Mouse (Mus musculus): ENCODE results near the gene Ifi27l2b. TPM values are rescaled to one million over a fixed set of nuclear protein-coding genes. Genes with fewer than 3 reads are reported as not detected.

Ifi27l2b gene
- 6.5 and 8.5 TPM in 2 replicates for polyA plus RNA-seq (2014; fragmentation: Nextera tagmentation; extraction: Ambion mirVana)

- Histone ChIP-seq H3K4me1 (replicated peaks; ENCODE audit: control insufficient read depth, insufficient read depth, low read length) (no peaks in the 10 kb centered on the region), H3K4me3 (ENCODE audit: low read depth, low read length) (no peak within 1 kb of the TSS), H3K27me3 (replicated peaks; ENCODE audit: control insufficient read depth, insufficient read depth, low read length) (no peaks in the 10 kb centered on the region), H3K27ac (ENCODE audit: low read depth) (no peak within 1 kb of the TSS), H3K9ac (ENCODE audit: low read length) (no peak within 1 kb of the TSS), H3K36me3 (ENCODE audit: control insufficient read depth, insufficient read depth, low read length) (no peaks in the 10 kb centered on the region), H3K4me2 (ENCODE audit: low read length) (no peak within 1 kb of the TSS), H3K9me3 (ENCODE audit: control insufficient read depth, low read length) (no peaks in the 10 kb centered on the region)
- DNase-seq (ENCODE audit: low spot score) (no peak), ATAC-seq (replicated peaks; ENCODE audit: low FRiP score, low TSS enrichment, low read depth) (peak; percentile 80)
- 63% methylated on average over 3 of the region's 3 CpGs for WGBS
Observed at GRCm38 (mm10) chr12:103457140-103457539, at the start of gene Ifi27l2b. TSS of gene Ifi27l2b (minus strand) at chr12:103457223.

DNA sequence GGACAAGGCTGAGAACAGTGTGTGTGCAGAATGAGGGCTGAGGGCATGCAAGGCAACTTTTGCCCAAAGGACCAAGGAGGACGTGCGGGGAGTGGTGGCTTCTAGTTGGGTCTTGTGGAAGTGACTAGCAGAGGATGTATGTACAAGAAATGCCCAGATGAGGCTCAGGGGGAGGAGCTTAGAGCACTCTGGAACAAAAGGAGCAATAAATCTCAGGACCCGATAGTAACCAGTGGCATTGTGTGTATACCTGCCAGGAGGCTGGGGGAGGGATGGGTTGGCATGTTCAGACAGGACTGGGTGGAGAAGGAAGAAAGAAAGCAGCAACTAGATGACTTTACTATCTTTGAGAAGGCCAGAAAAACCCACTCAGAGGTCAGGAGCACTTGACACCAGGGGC, 47.4 kb upstream of the Ifi27l2b start:
- no peak for ATAC-seq (replicated peaks; ENCODE audit: low FRiP score, low TSS enrichment, low read depth)

GRCm38 (mm10) chr12:103503300-103503699, 46.3 kb upstream of the Ifi27l2b start:
- Histone ChIP-seq H3K9ac (ENCODE audit: low read length) (no peak overlapping the region), H3K9me3 (ENCODE audit: control insufficient read depth, low read length) (no peaks in the 10 kb centered on the region), H3K36me3 (ENCODE audit: control insufficient read depth, insufficient read depth, low read length) (no peaks in the 10 kb centered on the region), H3K27me3 (replicated peaks; ENCODE audit: control insufficient read depth, insufficient read depth, low read length) (no peaks in the 10 kb centered on the region), H3K4me2 (ENCODE audit: low read length) (no peak overlapping the region), H3K4me3 (ENCODE audit: low read depth, low read length) (no peak overlapping the region), H3K27ac (ENCODE audit: low read depth) (no peak overlapping the region), H3K4me1 (replicated peaks; ENCODE audit: control insufficient read depth, insufficient read depth, low read length) (no peaks in the 10 kb centered on the region)
- ATAC-seq (replicated peaks; ENCODE audit: low FRiP score, low TSS enrichment, low read depth) = no peak
- 80% methylated on average over 3 of the region's 3 CpGs for WGBS
- no peak for DNase-seq (ENCODE audit: low spot score)

More for the DNA sequence above, 47.4 kb upstream of the Ifi27l2b start:
- Histone ChIP-seq H3K9me3 (ENCODE audit: control insufficient read depth, low read length) (no peaks in the 10 kb centered on the region), H3K9ac (ENCODE audit: low read length) (no peak overlapping the region), H3K4me2 (ENCODE audit: low read length) (no peak overlapping the region), H3K36me3 (ENCODE audit: control insufficient read depth, insufficient read depth, low read length) (no peaks in the 10 kb centered on the region), H3K27ac (ENCODE audit: low read depth) (no peak overlapping the region), H3K4me1 (replicated peaks; ENCODE audit: control insufficient read depth, insufficient read depth, low read length) (no peaks in the 10 kb centered on the region), H3K27me3 (replicated peaks; ENCODE audit: control insufficient read depth, insufficient read depth, low read length) (no peaks in the 10 kb centered on the region), H3K4me3 (ENCODE audit: low read depth, low read length) (no peak overlapping the region)
- WGBS = 66% methylated on average over 3 of the region's 3 CpGs
- no peak for DNase-seq (ENCODE audit: low spot score)

DNA sequence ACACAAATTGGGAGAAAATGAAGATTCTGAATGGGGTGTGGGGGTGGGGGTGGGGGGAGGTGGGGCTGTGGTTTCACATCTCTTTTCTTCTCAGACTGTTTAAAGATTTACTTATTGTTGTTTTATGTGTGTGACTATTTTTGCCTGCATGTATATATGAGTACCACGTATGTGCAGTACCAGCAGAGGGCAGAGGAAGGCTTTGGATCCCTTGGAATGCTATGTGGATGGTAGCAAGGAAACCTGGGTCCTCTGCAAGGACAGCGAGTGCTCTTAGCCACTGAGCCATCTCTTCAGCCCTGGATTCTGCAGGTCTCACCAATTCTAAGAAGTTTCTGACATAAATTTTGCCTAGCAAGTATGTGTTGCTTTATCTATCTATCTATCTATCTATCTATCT, 42.2 kb upstream of the Ifi27l2b start:
- DNase-seq (ENCODE audit: low spot score) (no peak), ATAC-seq (replicated peaks; ENCODE audit: low FRiP score, low TSS enrichment, low read depth) (no peak)
- no peak overlapping the region for H3K9ac ChIP-seq (ENCODE audit: low read length)
- H3K27me3 ChIP-seq (replicated peaks; ENCODE audit: control insufficient read depth, insufficient read depth, low read length) = no peaks in the 10 kb centered on the region
- 75% methylated on average over 2 of the region's 2 CpGs for WGBS
- H3K4me3 ChIP-seq (ENCODE audit: low read depth, low read length) = no peak overlapping the region
- no peaks in the 10 kb centered on the region for H3K4me1 ChIP-seq (replicated peaks; ENCODE audit: control insufficient read depth, insufficient read depth, low read length)
- no peaks in the 10 kb centered on the region for H3K9me3 ChIP-seq (ENCODE audit: control insufficient read depth, low read length)
- no peaks in the 10 kb centered on the region for H3K36me3 ChIP-seq (ENCODE audit: control insufficient read depth, insufficient read depth, low read length)
- no peak overlapping the region for H3K27ac ChIP-seq (ENCODE audit: low read depth)
- H3K4me2 ChIP-seq (ENCODE audit: low read length) = no peak overlapping the region

- Histone ChIP-seq H3K27me3 (replicated peaks; ENCODE audit: control insufficient read depth, insufficient read depth, low read length) (no peaks in the 10 kb centered on the region), H3K4me2 (ENCODE audit: low read length) (no peak overlapping the region), H3K4me3 (ENCODE audit: low read depth, low read length) (no peak overlapping the region), H3K9me3 (ENCODE audit: control insufficient read depth, low read length) (no peaks in the 10 kb centered on the region), H3K4me1 (replicated peaks; ENCODE audit: control insufficient read depth, insufficient read depth, low read length) (no peaks in the 10 kb centered on the region), H3K9ac (ENCODE audit: low read length) (no peak overlapping the region), H3K27ac (ENCODE audit: low read depth) (no peak overlapping the region), H3K36me3 (ENCODE audit: control insufficient read depth, insufficient read depth, low read length) (no peaks in the 10 kb centered on the region)
- ATAC-seq (replicated peaks; ENCODE audit: low FRiP score, low TSS enrichment, low read depth) (no peak), DNase-seq (ENCODE audit: low spot score) (no peak)
- WGBS = 71% methylated on average over 5 of the region's 5 CpGs
Observed at GRCm38 (mm10) chr12:103498768-103499167, 41.7 kb upstream of the Ifi27l2b start.

DNA sequence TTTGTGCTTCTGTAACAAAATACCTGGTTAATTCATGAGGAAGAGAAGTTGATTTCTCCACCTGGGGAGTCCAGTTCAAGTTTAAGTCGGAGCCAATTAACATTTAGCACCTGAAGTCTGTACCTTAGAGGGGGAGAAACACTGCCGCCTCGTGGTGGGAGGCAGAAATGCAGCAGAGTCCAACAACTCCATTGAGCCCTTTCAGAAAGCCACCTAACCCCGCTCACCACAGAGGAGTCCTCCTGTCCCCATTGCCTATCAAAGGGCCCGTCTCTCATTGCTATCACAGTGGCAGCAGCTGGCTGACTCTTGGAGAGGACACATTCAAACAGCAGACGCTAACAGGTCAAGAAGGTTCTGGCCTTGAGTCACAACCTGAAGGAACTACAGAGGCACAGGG, 37.5 kb upstream of the Ifi27l2b start:
- DNase-seq (ENCODE audit: low spot score) (peak; percentile 72), ATAC-seq (replicated peaks; ENCODE audit: low FRiP score, low TSS enrichment, low read depth) (no peak)
- Histone ChIP-seq H3K36me3 (ENCODE audit: control insufficient read depth, insufficient read depth, low read length) (no peaks in the 10 kb centered on the region), H3K4me3 (ENCODE audit: low read depth, low read length) (no peak overlapping the region), H3K4me1 (replicated peaks; ENCODE audit: control insufficient read depth, insufficient read depth, low read length) (no peaks in the 10 kb centered on the region), H3K27me3 (replicated peaks; ENCODE audit: control insufficient read depth, insufficient read depth, low read length) (no peaks in the 10 kb centered on the region), H3K27ac (ENCODE audit: low read depth) (no peak overlapping the region), H3K9me3 (ENCODE audit: control insufficient read depth, low read length) (no peaks in the 10 kb centered on the region), H3K4me2 (ENCODE audit: low read length) (no peak overlapping the region), H3K9ac (ENCODE audit: low read length) (no peak overlapping the region)
- 17% methylated on average over 6 of the region's 6 CpGs for WGBS

GRCm38 (mm10) chr12:103492767-103493166, 35.7 kb upstream of the Ifi27l2b start:
- no peaks in the 10 kb centered on the region for H3K4me1 ChIP-seq (replicated peaks; ENCODE audit: control insufficient read depth, insufficient read depth, low read length)
- no peaks in the 10 kb centered on the region for H3K9me3 ChIP-seq (ENCODE audit: control insufficient read depth, low read length)
- DNase-seq (ENCODE audit: low spot score) = peak; percentile 85
- H3K4me2 ChIP-seq (ENCODE audit: low read length) = no peak overlapping the region
- 35% methylated on average over 5 of the region's 5 CpGs for WGBS
- H3K4me3 ChIP-seq (ENCODE audit: low read depth, low read length) = no peak overlapping the region
- ATAC-seq (replicated peaks; ENCODE audit: low FRiP score, low TSS enrichment, low read depth) = peak; percentile 33; the same call in 1 of the 2 replicates
- H3K9ac ChIP-seq (ENCODE audit: low read length) = no peak overlapping the region
- no peak overlapping the region for H3K27ac ChIP-seq (ENCODE audit: low read depth)
- H3K36me3 ChIP-seq (ENCODE audit: control insufficient read depth, insufficient read depth, low read length) = no peaks in the 10 kb centered on the region
- H3K27me3 ChIP-seq (replicated peaks; ENCODE audit: control insufficient read depth, insufficient read depth, low read length) = no peaks in the 10 kb centered on the region

GRCm38 (mm10) chr12:103491091-103491730, 34.2 kb upstream of the Ifi27l2b start:
- Histone ChIP-seq H3K27me3 (replicated peaks; ENCODE audit: control insufficient read depth, insufficient read depth, low read length) (no peaks in the 10 kb centered on the region), H3K4me2 (ENCODE audit: low read length) (no peak overlapping the region), H3K4me3 (ENCODE audit: low read depth, low read length) (no peak overlapping the region), H3K9me3 (ENCODE audit: control insufficient read depth, low read length) (no peaks in the 10 kb centered on the region), H3K9ac (ENCODE audit: low read length) (no peak overlapping the region), H3K4me1 (replicated peaks; ENCODE audit: control insufficient read depth, insufficient read depth, low read length) (no peaks in the 10 kb centered on the region), H3K27ac (ENCODE audit: low read depth) (no peak overlapping the region), H3K36me3 (ENCODE audit: control insufficient read depth, insufficient read depth, low read length) (no peaks in the 10 kb centered on the region)
- DNase-seq (ENCODE audit: low spot score) (no peak), ATAC-seq (replicated peaks; ENCODE audit: low FRiP score, low TSS enrichment, low read depth) (no peak)
- WGBS = 74% methylated on average over 3 of the region's 3 CpGs

- ATAC-seq (replicated peaks; ENCODE audit: low FRiP score, low TSS enrichment, low read depth) = no peak
- WGBS = 66% methylated on average over 2 of the region's 2 CpGs
- H3K36me3 ChIP-seq (ENCODE audit: control insufficient read depth, insufficient read depth, low read length) = no peaks in the 10 kb centered on the region
Observed at GRCm38 (mm10) chr12:103487750-103488149, 30.7 kb upstream of the Ifi27l2b start.

More at GRCm38 (mm10) chr12:103487750-103488149, 30.7 kb upstream of the Ifi27l2b start:
- Histone ChIP-seq H3K27me3 (replicated peaks; ENCODE audit: control insufficient read depth, insufficient read depth, low read length) (no peaks in the 10 kb centered on the region), H3K4me2 (ENCODE audit: low read length) (no peak overlapping the region), H3K9me3 (ENCODE audit: control insufficient read depth, low read length) (no peaks in the 10 kb centered on the region), H3K4me3 (ENCODE audit: low read depth, low read length) (no peak overlapping the region), H3K4me1 (replicated peaks; ENCODE audit: control insufficient read depth, insufficient read depth, low read length) (no peaks in the 10 kb centered on the region), H3K9ac (ENCODE audit: low read length) (no peak overlapping the region), H3K27ac (ENCODE audit: low read depth) (no peak overlapping the region)
- DNase-seq (ENCODE audit: low spot score) = no peak
